Mouse (Mus musculus): ENCODE results near the gene Radil. TPM values are rescaled to one million over a fixed set of nuclear protein-coding genes. Genes with fewer than 3 reads are reported as not detected.

Radil gene
- polyA plus RNA-seq, 1 experiment = 0.82 TPM

GRCm38 (mm10) chr5:142537286-142537685, 13.6 kb downstream of the Radil start:
- no peaks in the 10 kb centered on the region for H3K36me3 ChIP-seq (ENCODE audit: control insufficient read depth, insufficient read depth, low read length)
- no peaks in the 10 kb centered on the region for H3K27me3 ChIP-seq (ENCODE audit: control insufficient read depth, insufficient read depth, low read length)
- no peak overlapping the region for H3K4me3 ChIP-seq (ENCODE audit: low read depth, low read length)
- H3K4me1 ChIP-seq (ENCODE audit: control insufficient read depth, insufficient read depth, insufficient read length, low read length) = no peaks in the 10 kb centered on the region
- 79% methylated on average over 3 of the region's 3 CpGs for WGBS
- no peak overlapping the region for H3K27ac ChIP-seq (ENCODE audit: insufficient read depth, low read depth, low read length)
- TF ChIP-seq POLR2A (IDR thresholded peaks at IDR 0.05; ENCODE audit: low read depth, low read length) (no peak), CTCF (IDR thresholded peaks at IDR 0.05; ENCODE audit: extremely low read depth, insufficient read length, insufficient replicate concordance, low read depth, low read length) (no peak)

GRCm38 (mm10) chr5:142535388-142535787, 15.5 kb downstream of the Radil start:
- Histone ChIP-seq H3K27ac (ENCODE audit: insufficient read depth, low read depth, low read length) (no peak overlapping the region), H3K36me3 (ENCODE audit: control insufficient read depth, insufficient read depth, low read length) (no peaks in the 10 kb centered on the region), H3K27me3 (ENCODE audit: control insufficient read depth, insufficient read depth, low read length) (no peaks in the 10 kb centered on the region), H3K4me1 (ENCODE audit: control insufficient read depth, insufficient read depth, insufficient read length, low read length) (no peaks in the 10 kb centered on the region), H3K4me3 (ENCODE audit: low read depth, low read length) (no peak overlapping the region)
- TF ChIP-seq POLR2A (IDR thresholded peaks at IDR 0.05; ENCODE audit: low read depth, low read length) = no peak
- TF ChIP-seq CTCF (IDR thresholded peaks at IDR 0.05; ENCODE audit: extremely low read depth, insufficient read length, insufficient replicate concordance, low read depth, low read length) = no peak
- WGBS = 77% methylated on average over 4 of the region's 4 CpGs

- TF ChIP-seq POLR2A (IDR thresholded peaks at IDR 0.05; ENCODE audit: low read depth, low read length) (no peak), CTCF (IDR thresholded peaks at IDR 0.05; ENCODE audit: extremely low read depth, insufficient read length, insufficient replicate concordance, low read depth, low read length) (no peak)
- H3K27me3 ChIP-seq (ENCODE audit: control insufficient read depth, insufficient read depth, low read length) = peaks cover 8% of the 10 kb centered on the region
- WGBS = 39% methylated on average over 41 of the region's 41 CpGs
- no peak within 1 kb of the TSS for H3K4me3 ChIP-seq (ENCODE audit: low read depth, low read length)
- 0 out of 2 replicates have a peak, but pooled peaks cover 2% of the 10 kb centered on the region for H3K4me1 ChIP-seq (ENCODE audit: control insufficient read depth, insufficient read depth, insufficient read length, low read length)
- H3K27ac ChIP-seq (ENCODE audit: insufficient read depth, low read depth, low read length) = no peak within 1 kb of the TSS
- H3K36me3 ChIP-seq (ENCODE audit: control insufficient read depth, insufficient read depth, low read length) = no peaks in the 10 kb centered on the region
Observed at GRCm38 (mm10) chr5:142529915-142530314, 21.0 kb downstream of the Radil start, which contains the start of gene Papolb. TSS of gene Papolb (minus strand) at chr5:142530076.

- Histone ChIP-seq H3K27ac (ENCODE audit: insufficient read depth, low read depth, low read length) (no peak overlapping the region), H3K4me1 (ENCODE audit: control insufficient read depth, insufficient read depth, insufficient read length, low read length) (0 out of 2 replicates have a peak, but pooled peaks cover 2% of the 10 kb centered on the region), H3K36me3 (ENCODE audit: control insufficient read depth, insufficient read depth, low read length) (no peaks in the 10 kb centered on the region), H3K4me3 (ENCODE audit: low read depth, low read length) (no peak overlapping the region), H3K27me3 (ENCODE audit: control insufficient read depth, insufficient read depth, low read length) (peaks cover 8% of the 10 kb centered on the region)
- 70% methylated on average over 8 of the region's 8 CpGs for WGBS
- TF ChIP-seq POLR2A (IDR thresholded peaks at IDR 0.05; ENCODE audit: low read depth, low read length) (no peak), CTCF (IDR thresholded peaks at IDR 0.05; ENCODE audit: extremely low read depth, insufficient read length, insufficient replicate concordance, low read depth, low read length) (no peak)
Observed at GRCm38 (mm10) chr5:142524711-142525464, 26.0 kb downstream of the Radil start.

- no peak overlapping the region for H3K4me3 ChIP-seq (ENCODE audit: low read depth, low read length)
- 74% methylated on average over 11 of the region's 11 CpGs for WGBS
- no peak overlapping the region for H3K27ac ChIP-seq (ENCODE audit: insufficient read depth, low read depth, low read length)
- no peaks in the 10 kb centered on the region; the same call in 1 of the 2 replicates for H3K27me3 ChIP-seq (ENCODE audit: control insufficient read depth, insufficient read depth, low read length)
- 0 out of 2 replicates have a peak, but pooled peaks cover 2% of the 10 kb centered on the region for H3K4me1 ChIP-seq (ENCODE audit: control insufficient read depth, insufficient read depth, insufficient read length, low read length)
- TF ChIP-seq CTCF (IDR thresholded peaks at IDR 0.05; ENCODE audit: extremely low read depth, insufficient read length, insufficient replicate concordance, low read depth, low read length) (no peak), POLR2A (IDR thresholded peaks at IDR 0.05; ENCODE audit: low read depth, low read length) (no peak)
- H3K36me3 ChIP-seq (ENCODE audit: control insufficient read depth, insufficient read depth, low read length) = no peaks in the 10 kb centered on the region
Observed at GRCm38 (mm10) chr5:142521195-142521866, 29.6 kb downstream of the Radil start.

GRCm38 (mm10) chr5:142520360-142520759, 30.5 kb downstream of the Radil start:
- Histone ChIP-seq H3K4me3 (ENCODE audit: low read depth, low read length) (no peak overlapping the region), H3K36me3 (ENCODE audit: control insufficient read depth, insufficient read depth, low read length) (no peaks in the 10 kb centered on the region), H3K4me1 (ENCODE audit: control insufficient read depth, insufficient read depth, insufficient read length, low read length) (0 out of 2 replicates have a peak, but pooled peaks cover 2% of the 10 kb centered on the region), H3K27ac (ENCODE audit: insufficient read depth, low read depth, low read length) (no peak overlapping the region), H3K27me3 (ENCODE audit: control insufficient read depth, insufficient read depth, low read length) (no peaks in the 10 kb centered on the region; the same call in 1 of the 2 replicates)
- 64% methylated on average over 4 of the region's 4 CpGs for WGBS
- TF ChIP-seq CTCF (IDR thresholded peaks at IDR 0.05; ENCODE audit: extremely low read depth, insufficient read length, insufficient replicate concordance, low read depth, low read length) = no peak
- no peak for TF ChIP-seq POLR2A (IDR thresholded peaks at IDR 0.05; ENCODE audit: low read depth, low read length)

- Histone ChIP-seq H3K27ac (ENCODE audit: insufficient read depth, low read depth, low read length) (no peak overlapping the region), H3K4me1 (ENCODE audit: control insufficient read depth, insufficient read depth, insufficient read length, low read length) (no peaks in the 10 kb centered on the region), H3K27me3 (ENCODE audit: control insufficient read depth, insufficient read depth, low read length) (no peaks in the 10 kb centered on the region), H3K4me3 (ENCODE audit: low read depth, low read length) (no peak overlapping the region), H3K36me3 (ENCODE audit: control insufficient read depth, insufficient read depth, low read length) (no peaks in the 10 kb centered on the region)
- no peak for TF ChIP-seq CTCF (IDR thresholded peaks at IDR 0.05; ENCODE audit: extremely low read depth, insufficient read length, insufficient replicate concordance, low read depth, low read length)
- TF ChIP-seq POLR2A (IDR thresholded peaks at IDR 0.05; ENCODE audit: low read depth, low read length) = no peak
- 51% methylated on average over 6 of the region's 6 CpGs for WGBS
Observed at GRCm38 (mm10) chr5:142518973-142519372, 31.9 kb downstream of the Radil start.
